Mouse (Mus musculus) layer of hippocampus, postnatal 14 days (tissue): ENCODE data around the gene Tcf12. TPM values are rescaled to one million over a fixed set of nuclear protein-coding genes. Genes with fewer than 3 reads are reported as not detected.

Experiments
- DNase-seq, 2 experiments: peaks; one replicate each; pipeline ENCODE4 v3.0.0; 2021 to 2022; ENCODE audit warnings: low spot score in 2 of 2, mixed read lengths in 1 of 2
- total RNA-seq, 2 experiments: library from RNA; stranded (reverse); gene quantifications; 2 replicates each; pipeline ENCODE4 v1.2.3; 2021

The Tcf12 gene
- total RNA-seq, 2 experiments from 2014 or later = 63.7 to 67.7 TPM

DNA sequence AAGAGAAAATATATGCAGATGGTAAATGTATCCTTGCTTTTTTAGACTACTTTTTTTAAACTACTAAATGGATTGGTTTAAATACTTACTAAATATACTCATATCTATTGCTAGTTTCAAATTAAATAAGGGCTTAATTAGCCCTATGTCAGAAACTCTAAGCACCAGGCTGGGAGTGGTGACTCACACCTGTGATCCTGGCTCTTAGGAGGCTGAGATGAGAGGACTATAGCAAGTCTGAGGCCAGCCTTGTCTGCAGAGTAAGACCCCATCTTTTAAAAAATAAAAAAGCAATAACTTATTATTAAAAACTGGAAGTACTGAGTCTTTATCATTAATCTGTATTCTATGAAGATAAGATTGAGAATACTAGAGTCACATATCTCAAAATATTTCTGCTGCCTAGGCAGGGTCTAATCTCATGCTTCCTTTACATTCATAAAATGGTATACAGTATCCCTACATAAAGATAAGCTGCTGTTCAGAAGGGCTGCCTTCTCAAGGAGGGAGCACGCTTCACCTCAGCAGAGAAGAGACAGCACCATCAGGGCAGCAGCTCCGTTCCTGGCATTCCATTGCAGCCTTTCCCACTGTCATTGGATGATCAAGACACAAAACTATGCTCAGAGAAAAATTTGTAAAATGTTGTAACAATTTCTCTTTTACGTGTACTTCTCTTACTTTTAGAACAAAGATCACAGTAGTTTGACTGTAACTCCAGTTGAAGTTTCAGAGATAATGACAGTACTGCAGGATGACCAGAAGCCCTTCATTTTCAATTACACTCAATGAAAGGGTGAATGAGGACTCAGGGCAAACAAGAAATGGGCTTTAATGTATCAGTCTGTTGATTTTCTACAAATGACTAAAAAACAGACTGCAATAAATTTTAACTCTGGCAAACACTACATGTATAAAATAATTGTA, 181.0 kb downstream of the Tcf12 start:
- DNase-seq = no peak

DNA sequence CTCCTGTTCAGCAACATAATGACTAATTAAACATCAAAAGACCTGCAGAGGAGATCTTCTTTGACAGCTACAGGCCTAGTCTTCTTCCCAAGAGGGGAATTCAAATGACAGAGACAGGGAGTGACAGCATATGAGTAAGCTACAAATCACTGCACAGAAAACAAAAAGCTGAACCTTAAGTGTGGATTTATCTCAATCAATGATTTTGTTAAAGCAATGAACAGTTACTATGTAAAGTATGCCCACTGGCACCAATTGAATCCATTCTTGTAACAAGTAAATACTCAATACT, 195.1 kb downstream of the Tcf12 start:
- DNase-seq = no peak

DNA sequence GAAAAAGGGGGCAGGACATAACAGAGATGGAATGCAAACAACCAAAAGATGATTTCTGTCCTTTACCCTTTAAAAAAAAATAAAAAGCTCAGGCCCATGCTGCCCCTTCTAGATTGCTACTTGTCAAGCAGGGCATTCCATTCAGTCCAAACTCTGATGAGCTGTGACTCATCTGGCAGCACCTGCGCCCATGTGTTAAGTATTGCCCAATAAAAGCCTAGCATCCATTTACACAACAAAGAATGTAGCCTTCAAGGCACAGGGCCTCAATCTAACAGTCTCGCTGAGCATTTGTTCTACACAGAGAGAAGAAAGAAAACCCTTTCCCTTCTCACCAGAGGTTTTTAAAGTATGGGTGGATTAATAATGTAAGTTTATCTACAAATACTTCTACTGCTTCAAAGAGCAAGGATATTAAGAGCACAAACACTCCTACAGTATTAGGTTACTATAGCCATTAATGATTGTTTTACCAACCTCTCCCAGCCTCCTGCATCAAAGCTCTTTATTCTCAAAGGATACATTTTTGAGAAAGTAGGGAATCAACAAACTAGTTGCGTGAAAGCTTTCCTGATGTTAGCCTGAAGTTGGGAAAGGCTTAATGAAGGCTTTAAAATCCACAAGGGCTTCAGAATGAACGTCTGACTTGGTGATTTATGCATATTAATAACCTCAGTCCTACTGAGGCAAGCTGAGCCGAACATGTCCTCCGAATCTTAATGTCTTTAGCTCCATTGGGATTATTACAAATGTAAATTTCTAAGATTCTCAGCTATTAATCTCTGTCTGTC, 195.6 kb downstream of the Tcf12 start:
- DNase-seq = no peak

DNA sequence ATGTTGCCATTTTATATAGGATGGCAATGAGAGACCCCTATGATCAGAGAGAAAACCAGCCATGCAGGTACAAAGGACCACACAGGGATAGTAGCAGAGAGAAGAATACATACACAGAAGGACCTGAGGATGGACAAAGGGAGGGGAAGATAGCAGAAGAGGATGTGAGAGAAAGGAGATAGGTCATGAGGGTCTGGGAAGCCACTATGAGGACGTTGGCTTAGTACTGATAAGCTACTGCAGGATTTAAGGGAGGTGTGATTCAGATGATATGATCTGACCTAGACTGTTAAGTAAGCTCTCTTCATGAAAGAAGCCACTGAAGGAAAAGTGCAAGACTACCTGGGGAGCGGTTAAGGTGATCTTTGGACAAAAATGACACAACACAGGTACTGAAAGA, 205.1 kb downstream of the Tcf12 start:
- DNase-seq = no peak

DNA sequence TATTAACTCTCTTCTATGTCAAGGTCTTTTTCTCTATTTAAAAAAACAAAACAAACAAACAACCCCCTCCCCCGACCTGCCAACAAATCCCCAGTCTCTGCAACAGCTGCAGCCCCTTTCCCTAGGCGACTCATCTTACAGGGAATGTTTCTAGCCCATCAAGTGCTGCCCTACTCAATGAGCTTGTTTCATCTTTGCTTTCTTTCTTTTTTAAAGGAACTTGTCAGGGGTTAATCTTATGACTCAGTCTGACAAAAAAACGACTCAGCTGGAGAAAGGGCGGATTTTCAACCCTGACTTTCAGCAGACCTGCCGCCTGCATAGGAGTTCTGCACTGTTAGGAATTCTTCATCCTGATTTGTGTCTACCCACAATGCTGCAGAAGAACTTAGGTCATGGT, 212.8 kb downstream of the Tcf12 start:
- DNase-seq = no peak

DNA sequence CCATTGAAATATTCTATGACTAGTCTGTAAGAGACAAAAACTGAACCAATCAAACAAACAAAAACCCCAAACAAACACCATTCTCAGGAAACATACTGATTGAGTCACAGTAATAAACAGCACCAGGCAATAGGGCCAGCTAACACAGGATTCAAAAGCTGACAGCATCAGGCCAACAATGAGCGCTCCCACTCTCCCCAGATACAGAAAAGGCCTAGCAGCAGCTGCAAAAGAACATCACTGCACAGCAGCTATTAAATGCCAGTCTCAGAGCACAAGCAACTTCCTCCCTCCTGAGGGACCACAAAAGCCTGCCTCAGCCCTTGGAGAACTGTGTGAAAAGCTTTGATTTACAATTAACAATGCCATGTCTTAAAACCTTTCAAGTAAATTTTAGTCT, 214.3 kb downstream of the Tcf12 start:
- peak in 1 of 2 experiments; percentile 30 for DNase-seq

DNA sequence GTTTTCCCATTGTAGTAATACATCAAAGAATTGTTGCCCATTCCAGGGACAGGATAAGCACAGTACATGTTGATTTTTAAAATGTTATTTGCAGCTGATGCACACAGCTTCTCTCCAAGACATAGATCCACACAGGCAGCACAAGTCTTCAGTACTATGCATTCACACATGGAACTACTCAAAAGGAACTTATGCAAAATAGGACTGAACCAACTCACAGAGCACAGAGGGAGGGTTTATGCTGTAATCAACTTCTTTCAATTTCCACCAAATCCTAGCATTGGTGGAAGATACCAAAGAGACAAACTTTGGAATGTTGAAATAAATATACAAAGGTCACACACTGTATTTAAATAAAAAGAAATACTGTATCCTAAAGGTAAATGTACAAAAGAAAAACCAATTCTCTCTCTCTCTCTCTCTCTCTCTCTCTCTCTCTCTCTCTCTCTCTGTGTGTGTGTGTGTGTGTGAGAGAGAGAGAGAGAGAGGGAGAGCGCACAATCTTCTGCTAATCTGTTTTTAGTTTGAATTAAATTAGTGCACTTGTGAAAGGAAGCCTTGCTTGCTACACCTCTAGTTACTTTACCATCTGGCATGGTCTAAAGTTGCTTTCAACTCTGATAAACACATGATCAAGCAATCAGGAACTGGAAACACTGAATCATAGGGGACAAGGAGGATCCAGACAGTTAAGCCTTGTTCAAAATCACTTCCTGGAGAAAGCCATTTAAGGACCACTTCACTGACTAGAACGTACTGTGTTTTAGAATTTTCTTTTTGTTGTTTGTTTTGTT, 215.5 kb downstream of the Tcf12 start:
- no peak for DNase-seq

DNA sequence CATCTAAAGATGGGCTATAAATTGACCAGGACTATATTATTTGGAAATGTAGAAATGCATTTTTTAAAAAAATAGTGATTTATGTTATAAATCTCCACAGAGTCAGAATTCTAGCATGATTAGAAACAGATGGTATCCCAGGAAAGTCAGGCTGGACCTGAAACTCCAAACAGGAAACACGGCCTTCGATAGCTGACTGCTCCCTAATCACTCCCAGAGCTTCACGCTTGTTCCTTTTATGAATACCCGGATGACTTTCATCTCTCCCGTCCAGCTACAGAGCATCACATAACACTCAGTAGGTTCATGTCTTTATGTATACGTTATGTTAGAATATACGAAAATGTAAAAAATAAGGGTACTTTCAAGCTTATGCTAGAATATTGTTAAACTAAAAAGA, 216.4 kb downstream of the Tcf12 start:
- DNase-seq = no peak

DNA sequence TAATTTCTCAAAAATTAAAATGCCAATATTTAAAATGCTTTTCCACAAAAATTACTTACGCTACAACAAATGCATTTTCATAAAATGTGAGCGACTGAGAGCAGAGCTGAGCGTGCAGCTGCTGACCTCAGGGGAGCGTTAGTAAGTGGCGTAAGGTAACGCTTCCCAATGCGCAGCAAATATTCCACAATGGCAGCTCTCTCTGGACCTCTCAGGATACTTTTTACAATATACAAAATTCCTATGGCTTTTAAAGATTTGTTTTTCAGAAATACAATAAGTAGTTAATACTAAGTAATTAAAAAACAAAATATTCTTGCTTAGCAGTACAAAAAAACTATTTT, 216.8 kb downstream of the Tcf12 start:
- DNase-seq = no peak

DNA sequence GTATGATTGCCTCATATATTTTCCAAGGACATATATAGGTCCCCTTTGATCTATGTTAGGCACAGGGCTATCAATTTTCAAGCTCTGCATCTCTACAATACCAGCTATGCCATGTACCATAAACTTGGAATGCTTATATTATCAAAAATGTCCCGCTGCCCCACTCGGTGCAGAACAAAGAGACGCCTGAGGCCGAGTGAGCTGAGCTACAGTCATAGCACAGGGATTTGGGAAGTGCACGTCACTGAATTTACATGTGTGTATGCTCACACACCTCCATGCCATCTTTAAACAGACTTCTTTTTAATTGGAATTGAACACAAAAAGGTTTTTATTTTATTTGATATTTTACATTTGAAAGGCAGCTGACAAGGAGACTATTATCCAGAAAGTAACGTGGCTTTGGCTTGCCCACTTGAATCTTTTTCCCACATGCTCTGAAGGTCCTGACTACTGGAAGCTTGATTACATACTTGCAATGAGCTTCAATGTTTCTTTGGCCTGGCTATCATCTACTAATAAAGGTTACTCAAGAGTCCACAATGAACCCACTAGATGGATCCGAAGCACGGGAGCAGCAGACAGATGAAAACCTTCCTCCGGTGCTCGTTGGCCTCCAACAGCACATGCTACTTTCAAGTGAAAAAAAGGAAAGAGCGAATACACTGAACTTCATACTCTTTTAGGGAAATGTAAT, 217.3 kb downstream of the Tcf12 start:
- no peak for DNase-seq

DNA sequence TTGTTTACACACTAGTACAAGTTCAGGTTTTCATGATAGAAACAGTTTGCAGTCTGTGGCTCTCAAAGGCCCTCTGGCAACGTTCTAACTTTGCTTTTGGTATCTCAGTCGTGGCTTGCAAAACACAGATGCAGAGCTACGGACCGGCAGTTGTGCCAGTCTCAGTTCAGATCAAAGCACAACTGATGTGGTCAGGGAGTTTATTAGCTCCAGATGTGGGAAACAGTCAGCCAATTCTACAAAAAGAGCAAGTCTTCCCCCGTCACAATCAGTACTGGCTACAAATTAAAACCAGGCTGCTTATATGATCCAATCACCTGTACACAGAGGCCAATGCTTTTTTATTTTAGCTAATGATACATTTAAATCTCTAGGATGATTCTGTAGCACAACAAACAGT, 223.2 kb downstream of the Tcf12 start:
- DNase-seq = no peak

DNA sequence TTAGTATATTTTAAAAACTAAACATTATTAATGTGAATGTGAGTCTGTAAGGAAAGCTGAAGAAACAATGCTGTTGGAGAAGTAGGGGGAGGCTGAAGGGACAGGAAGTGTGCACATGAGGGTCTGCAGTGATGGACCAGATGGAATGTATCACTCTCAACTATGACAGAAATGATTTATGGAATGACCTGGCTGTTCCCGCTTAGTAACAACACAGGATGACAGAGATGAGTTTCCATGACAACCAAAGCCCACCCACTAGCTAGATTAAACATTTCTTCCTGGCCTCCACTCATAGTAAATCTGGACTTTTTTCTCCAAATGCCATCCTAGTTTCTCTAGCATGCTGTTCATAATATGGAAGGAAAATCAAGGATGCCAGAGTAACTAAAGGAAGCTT, 231.0 kb downstream of the Tcf12 start:
- DNase-seq = no peak

DNA sequence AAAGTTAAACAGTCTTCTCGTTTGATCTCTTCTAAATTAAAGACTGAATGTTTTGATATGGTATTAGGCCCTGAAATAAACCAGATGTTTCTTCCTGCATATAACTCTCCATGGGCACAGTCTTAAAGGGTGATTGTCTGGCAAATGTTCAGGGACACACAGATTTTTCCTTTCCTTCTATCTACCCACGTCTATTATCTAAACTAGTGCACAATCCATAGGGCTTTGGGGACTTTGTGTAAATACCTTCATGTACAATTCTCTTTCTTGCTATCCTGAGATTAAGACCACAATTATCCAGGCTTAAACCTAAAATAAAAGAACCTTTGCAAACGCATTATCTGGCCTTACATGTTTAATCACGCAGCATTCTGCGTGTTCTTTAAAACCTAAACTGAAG, 231.7 kb downstream of the Tcf12 start:
- DNase-seq = no peak

DNA sequence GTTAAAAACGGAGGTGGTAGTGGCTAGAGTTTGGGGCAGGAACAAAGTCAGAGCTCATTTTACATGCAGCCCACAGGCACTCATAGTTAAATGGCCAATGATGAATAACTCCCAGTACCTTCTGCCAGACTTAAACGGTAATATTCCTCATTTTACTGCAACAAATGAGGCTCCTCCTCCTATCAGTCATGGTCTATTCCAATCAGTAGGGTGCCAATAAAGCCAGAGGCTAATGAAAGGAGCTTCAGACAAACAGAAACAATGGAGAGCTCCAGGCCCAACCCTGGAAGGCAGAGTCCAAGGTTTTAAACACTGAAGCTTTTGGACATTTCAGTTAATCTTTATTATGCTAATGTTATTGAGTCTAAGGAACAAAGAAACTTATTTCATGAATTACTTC, 232.3 kb downstream of the Tcf12 start:
- DNase-seq = no peak

DNA sequence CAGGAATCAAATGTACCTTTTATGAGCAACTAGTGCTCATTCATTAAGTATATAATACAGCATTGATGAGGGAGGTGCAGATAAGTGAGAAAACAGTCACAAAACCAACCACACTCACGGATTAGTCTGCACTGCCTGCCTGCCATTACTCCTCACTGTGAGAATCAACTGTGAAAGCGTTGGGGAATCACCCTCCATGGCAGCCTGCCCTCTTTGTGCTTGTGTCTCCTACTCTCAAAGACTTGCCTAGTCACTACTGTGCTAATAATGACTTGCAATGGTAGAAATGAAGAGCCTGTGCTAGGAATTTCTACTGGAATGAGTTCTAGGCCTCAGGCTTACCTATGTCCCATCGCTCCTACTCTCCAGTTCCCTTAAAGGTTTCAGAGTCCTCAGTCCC, 233.8 kb downstream of the Tcf12 start:
- no peak for DNase-seq

DNA sequence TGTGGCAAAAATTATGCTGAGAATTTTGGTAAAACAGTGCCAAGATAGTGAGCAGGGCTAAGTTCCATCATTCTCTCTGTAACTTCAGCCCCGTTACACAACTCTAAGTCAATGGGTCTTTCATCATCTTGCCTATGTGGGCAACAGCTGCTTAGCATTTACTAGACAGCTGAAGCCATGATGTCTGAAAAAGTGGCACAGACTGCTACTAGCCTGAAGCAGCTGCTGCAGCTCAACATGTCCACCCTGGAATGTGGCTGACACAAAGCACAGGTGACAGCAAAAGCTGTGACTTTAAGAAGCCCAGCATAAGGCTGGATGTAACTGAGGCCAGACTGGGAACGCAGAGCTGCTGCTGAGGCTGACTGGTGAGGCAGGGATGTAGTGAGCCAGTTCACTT, 236.9 kb downstream of the Tcf12 start:
- no peak for DNase-seq

DNA sequence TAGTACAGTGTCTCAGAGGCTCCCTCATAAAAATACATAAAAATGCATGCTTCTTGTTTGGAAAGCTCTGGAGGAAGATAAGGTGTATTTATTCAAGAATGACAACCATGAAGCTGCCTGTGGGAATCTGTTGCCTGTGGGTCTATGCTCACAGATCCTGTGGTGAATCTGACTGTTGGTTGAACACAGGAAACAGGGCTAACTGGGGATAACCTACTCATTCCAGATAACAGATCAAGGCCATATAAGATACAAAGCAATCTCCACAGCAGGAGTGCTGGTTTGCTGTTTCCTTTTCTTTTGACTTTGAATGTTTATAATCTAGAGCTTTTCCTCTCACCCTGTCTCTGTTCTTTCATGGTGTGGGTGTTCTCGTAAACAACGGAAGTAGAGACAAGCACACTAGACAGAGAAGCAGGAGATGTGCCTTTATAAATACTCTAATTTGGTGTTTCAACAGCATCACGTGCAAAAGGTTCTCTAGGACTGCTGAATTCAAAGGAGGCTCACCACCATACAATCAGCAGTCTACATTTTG, 237.6 kb downstream of the Tcf12 start:
- no peak for DNase-seq

DNA sequence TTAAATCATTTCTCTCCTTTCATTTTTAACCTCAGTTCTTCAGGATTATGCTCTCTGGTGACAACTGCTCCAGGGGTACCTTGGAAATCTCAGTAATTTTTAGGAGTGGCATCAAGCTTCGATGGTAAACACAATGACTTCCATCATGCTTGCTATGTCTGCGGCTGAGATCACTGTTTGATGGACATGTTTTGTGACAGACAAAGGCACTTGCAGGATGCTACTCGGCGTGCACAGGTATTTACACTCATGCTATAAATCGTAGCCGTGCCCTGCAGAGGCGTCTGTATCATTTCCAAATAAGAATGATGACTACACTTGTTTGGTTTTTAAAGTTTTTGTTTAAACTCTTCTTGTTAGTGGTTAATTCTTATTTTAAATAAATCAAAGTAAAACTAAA, 248.3 kb downstream of the Tcf12 start:
- DNase-seq = no peak

DNA sequence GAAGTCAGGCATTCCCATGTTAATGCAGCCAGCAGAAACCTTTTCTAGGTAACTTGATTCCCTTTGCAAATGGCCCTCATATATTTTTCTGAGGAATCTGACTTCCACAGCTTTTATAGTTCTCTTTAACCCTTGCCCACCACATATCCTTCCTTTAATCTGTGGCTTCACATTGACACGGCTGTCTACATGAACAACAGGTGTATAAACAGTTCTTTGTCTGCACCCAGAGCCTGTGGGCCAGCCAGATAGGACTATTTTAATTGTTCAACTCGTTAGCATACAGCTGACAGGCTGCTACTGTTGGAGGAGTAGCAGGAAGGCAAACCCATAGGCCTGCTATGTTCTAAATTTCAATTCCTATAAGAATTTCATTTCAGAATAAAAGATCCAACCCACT, 250.0 kb downstream of the Tcf12 start:
- DNase-seq = no peak

DNA sequence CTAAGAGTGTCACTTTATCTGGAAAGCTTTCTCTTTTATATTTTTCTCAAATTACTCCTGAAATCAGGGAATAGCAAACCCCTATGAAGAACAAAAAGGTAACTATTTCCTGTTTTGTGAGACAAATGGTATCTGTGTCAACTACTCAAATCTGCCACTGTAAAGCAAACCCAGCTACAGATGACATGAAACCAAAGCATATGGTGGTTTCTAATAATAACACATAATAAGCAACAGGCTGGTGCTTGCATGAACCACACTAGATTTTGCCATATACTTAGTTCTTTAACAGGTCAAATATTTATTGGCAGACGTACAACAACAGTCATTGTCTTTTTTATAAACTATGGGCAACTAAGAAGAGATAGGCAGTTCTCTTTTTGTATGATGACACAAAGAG, 253.7 kb downstream of the Tcf12 start:
- DNase-seq = no peak

DNA sequence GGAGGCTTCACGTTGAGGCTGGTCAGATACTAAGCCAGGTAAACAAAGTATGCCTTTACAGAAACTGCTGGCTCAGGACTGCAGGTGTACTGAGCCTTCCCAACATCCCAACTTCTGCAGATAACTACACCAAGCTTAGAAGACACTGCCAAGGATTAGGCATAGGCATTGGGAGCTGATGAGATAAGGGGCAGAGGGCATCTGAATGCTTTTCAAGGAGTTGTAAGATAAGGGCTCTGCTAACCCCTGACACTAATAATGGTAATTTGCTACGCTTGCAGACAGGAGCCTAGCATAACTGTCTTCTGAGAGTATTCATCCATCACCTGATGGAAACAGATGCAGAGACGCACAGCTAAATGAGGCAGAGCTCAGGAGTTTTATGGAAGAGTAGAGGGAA, 257.8 kb downstream of the Tcf12 start:
- no peak for DNase-seq
